Mouse (Mus musculus): ENCODE results near the gene Cyp2u1.

GRCm38 (mm10) chr3:131270381-131270780 lies 32.6 kb downstream of the Cyp2u1 start:
- no peak for TF ChIP-seq CTCF (IDR thresholded peaks at IDR 0.05; ENCODE audit: low read depth)
- TF ChIP-seq EP300 (optimal IDR thresholded peaks at IDR 0.05) = no peak

All from stomach, postnatal 0 days (tissue).